Mouse (Mus musculus) lung, postnatal 0 days (tissue): Measurements from ENCODE around the gene Tfe3.

Source experiments
- CTCF ChIP-seq: IDR thresholded peaks from 2 replicates; pipeline ENCODE4 v1.5.1; 2016; ENCODE audit warnings: antibody characterized with exemption, mild to moderate bottlenecking
- EP300 ChIP-seq: IDR thresholded peaks from 2 replicates; pipeline ENCODE4 v1.6.1; 2016; ENCODE audit warnings: antibody characterized with exemption, mild to moderate bottlenecking, control low read depth

- TF ChIP-seq EP300 (no peak), CTCF (no peak)
Observed at GRCm38 (mm10) chrX:7764657-7765280, 2.4 kb downstream of the Tfe3 start.
